Mouse (Mus musculus) urinary bladder, adult 18-20 months (tissue): ENCODE measurements around the gene Msmp.
"Not testable (repeated sequence)": the region's sequence is repeated elsewhere in the genome, so short reads cannot be mapped to it uniquely, and the experiment has no call there.

Experiments
- DNase-seq, 2 experiments: peaks; one replicate each; pipeline ENCODE4 v3.0.0; 2022; ENCODE audit warnings: low spot score in 2 of 2, mixed read lengths in 2 of 2

The Msmp gene

GRCm38 (mm10) chr4:43561997-43562768, 22.1 kb downstream of the Msmp start, which contains the start of the genes Creb3 and Tln1:
Gene Creb3, plus strand, starts transcription at chr4:43562332.
Gene Tln1, minus strand, starts transcription at chr4:43562691.
- DNase-seq = peak; percentile 92 to 94

- no peak for DNase-seq
Observed at GRCm38 (mm10) chr4:43561436-43561996, 22.8 kb downstream of the Msmp start.

- no peak for DNase-seq
Observed at GRCm38 (mm10) chr4:43560976-43561375, 23.3 kb downstream of the Msmp start.

DNA sequence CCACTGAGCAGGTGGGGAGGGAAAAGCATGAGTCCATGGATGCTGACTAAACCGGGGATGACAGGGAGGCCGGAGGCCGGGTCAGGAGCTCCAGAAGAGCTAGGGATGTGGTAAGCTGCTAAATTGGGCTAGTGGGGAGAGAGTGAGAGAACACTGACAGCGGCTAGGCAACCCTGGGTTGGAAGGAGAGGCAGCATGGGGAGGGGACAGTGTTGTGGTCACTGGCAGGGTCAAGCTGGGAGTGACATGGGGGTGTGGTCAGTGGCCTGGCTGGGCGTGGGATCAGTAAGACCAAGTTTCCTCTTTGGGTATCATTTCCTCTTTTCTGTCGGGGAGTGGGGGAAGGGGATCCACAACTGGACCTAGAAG, 24.1 kb downstream of the Msmp start:
- peak in 1 of 2 experiments; percentile 27 for DNase-seq

GRCm38 (mm10) chr4:43559519-43560242, 24.6 kb downstream of the Msmp start:
- DNase-seq = no peak

DNA sequence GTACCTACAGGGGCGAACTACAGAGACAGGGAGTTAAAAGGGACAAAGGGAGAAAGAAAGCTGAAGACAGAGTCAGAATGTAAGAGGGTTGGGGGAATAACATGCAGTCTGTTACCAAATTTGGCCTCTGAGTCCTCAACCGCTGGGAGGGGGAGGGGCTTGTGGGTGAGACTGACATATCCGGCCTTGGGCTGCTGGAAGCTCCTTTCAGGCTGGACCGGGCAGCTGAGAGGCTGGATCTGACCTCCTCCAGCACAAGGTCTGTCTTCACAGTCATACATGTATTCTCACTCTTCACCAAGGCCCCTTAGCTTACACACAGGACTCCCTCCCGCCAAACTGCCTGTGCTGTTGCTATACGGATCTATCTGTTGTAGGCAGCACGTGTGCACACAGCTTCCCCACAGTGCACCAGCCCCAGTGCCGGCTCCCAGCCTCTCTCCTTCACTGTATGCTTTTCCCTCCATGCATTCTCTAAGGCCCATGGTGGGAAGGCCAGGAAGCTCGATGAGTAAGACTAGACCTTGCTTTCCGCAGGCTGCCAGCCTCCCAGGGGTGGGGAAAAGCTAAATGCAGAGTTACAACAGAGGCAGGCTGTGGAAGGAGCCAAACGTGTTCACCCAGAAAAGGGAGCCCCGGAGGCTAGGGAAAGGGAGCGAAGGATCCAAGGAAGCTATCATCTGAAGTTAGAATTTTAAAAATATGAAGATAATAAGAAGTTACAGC, 25.5 kb downstream of the Msmp start:
- DNase-seq = no peak

- no peak for DNase-seq
Observed at GRCm38 (mm10) chr4:43558028-43558630, 26.2 kb downstream of the Msmp start.

DNA sequence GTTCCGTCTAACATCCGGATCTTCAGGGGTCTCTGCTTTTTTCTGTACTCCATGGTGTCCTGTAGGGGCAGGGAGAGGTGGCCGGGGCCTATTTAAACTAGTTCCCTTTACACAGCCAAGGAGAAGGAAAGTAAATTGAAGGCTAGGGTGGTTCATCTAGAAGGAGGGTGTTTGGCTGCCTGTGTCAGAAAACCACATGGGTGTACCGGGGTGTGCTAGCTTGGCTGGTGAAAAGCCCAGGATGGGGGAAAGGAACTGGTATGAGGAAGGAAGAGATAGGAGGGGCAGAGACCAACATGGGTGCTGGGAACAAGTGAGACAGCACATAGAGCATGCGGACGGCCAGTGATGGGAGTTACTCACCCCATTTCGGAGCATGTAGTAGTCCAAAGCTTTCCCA, 28.4 kb downstream of the Msmp start:
- DNase-seq = no peak

DNA sequence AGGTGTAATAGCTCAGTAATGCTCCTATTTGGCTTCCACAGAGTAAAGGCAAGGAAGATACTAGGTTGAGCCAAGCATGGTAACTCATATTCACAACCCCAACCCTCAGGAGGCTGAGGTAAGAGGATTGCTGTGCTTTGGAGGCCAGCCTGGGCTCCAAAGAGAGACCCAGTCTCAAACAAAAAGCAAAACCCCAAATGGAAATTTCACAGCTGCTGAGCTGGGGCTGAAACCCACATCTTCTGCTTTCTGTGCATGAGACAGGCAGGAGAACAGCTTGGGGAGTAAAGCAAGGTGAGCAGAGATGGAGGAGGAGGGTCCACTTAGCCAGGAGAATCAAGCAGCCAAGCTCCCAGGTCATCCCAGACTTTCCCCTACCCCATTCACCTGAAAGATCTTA, 30.4 kb downstream of the Msmp start:
- DNase-seq = no peak

DNA sequence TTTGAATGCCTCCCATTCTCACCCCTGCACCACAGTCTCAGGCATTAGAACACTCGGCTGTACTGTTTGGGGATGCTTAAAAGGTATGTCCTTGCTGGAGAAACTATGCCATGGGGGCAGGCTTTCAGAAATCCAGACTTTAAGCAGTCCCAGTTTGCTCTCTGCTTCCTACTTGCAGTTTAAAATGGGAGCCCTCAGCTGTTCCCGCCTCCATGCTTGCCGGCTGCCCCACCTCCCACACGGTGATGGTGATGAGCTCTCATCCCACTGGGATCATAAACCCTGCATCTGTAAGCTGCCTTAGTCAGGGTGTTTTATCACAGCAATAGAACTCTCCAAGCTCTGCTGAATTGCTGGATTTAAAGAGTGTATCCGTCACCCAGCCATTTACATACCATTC, 31.9 kb downstream of the Msmp start:
- DNase-seq = no peak

DNA sequence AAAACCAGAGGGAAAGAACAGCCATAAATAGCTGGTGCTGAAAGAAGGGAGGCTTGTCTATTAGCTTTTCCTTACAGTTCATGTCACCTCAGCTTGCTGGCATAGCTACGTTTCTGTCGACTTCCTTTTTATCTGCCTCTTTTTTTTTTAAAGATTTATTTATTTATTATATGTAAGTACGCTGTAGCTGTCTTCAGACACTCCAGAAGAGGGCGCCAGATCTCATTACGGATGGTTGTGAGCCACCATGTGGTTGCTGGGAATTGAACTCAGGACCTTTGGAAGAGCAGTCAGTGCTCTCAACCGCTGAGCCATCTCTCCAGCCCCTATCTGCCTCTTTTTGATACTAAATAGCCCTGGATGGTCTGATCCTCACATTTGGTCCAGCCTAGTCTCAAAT, 32.4 kb downstream of the Msmp start:
- not testable (repeated sequence) for DNase-seq

- no peak for DNase-seq
Observed at GRCm38 (mm10) chr4:43549055-43549454, 35.2 kb downstream of the Msmp start.

- DNase-seq = no peak
Observed at GRCm38 (mm10) chr4:43547160-43547559, 37.1 kb downstream of the Msmp start.

DNA sequence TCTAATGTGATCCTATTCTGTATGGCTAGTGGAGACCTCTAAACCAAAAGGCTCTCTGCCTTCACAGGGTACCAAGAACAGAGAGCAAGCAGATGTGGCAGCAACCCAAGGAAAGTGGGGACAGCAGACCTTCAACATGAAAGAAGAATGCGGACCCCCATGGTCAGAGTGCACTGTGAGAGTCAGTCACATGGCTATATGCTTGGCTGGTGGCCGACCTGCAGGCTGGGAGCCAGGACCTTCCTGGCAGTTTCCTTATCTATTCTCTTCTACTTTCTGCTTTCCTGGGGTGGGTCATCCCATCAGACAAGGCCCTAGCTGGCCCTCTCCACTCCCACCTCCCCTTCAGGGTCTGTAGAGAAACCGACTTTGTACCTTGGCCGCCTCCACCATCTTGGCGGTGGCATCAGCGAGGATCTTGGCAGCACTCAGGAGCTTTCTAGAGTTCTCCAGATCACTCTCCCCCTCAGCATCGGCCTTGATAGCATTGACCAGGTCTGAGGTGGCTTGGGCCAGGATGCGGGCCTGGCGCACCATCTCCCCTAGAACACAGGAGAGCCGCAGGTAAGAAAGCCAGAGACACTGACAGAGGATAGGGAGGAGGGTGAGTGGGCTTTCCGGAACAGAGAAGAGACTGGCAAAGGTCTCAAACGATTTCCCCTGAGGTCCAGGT, 37.8 kb downstream of the Msmp start:
- DNase-seq = no peak

- DNase-seq = no peak
Observed at GRCm38 (mm10) chr4:43542044-43542443, 42.2 kb downstream of the Msmp start.

GRCm38 (mm10) chr4:43536031-43536430, 48.3 kb downstream of the Msmp start:
- no peak for DNase-seq

GRCm38 (mm10) chr4:43535628-43536027, 48.7 kb downstream of the Msmp start:
- DNase-seq = no peak

DNA sequence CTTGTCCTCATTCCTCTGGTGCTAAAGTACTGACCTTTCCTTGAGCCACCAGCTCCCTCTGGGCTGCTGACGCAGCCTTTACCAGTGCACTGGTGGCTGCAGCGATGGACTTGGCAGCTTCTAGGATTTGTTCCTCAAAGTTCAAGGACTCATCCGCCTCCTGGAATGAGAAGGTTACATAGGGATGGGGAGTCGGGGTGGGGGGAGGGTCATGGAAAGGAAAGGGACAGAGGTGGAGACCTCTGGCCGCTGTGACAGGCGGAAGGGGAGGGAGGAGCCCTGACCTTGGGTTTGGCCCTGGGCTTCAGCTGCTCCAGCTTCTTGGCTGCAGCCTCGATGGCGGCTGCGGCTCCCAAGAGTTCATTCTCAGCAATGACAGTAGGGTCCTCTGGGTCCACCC, 51.0 kb downstream of the Msmp start:
- DNase-seq = no peak
